ENCODE assay signal across 19 mouse cellular contexts in genomic region chr8:81635912-81636583, GRCm38 (mm10).
DNase-seq lines count a peak whose midpoint lies in the region; ATAC-seq and TF ChIP-seq lines count a peak whose summit lies in the region.
"Had no signal": no experiment of that assay in that cellular context is flagged by ENCODE, and none has a peak within 500 bp of the region (broad histone marks: within the 10 kb centered on the region; RNA-seq: fewer than 3 reads in every experiment).

No protein-coding gene starts in this region.

- TF ChIP-seq EP300 in heart, adult 2 months (IDR thresholded peaks at IDR 0.05; ENCODE audit: insufficient read depth, low read depth, low read length) = no peak
- TF ChIP-seq EP300 in liver, postnatal 0 days (IDR thresholded peaks at IDR 0.05; ENCODE audit: low read depth) = peak; percentile 25; the same call in 1 of the 2 replicates
- TF ChIP-seq EP300 in CH12.LX (IDR thresholded peaks at IDR 0.05; ENCODE audit: low read length) = peak; percentile 82

- in situ Hi-C loops in CH12.LX (cut with MboI; ENCODE audit: low pct_ligation_motif_present, low pct_unique_long_range_greater_than_20kb, low sequenced_read_pairs) = no loop called here

- TF ChIP-seq CTCF in heart, adult 2 months (IDR thresholded peaks at IDR 0.05) = no peak
- TF ChIP-seq CTCF in liver, postnatal 0 days (IDR thresholded peaks at IDR 0.05; ENCODE audit: low read depth) = no peak
- TF ChIP-seq CTCF in CH12.LX (conservative IDR thresholded peaks at IDR 0.05 in 1 of 2, IDR thresholded peaks at IDR 0.05 in 1 of 2; ENCODE audit: low read depth in 2 of 2, low read length in 2 of 2) = no peak

- no peak for TF ChIP-seq POLR2A in heart, adult 2 months (IDR thresholded peaks at IDR 0.05; ENCODE audit: insufficient read depth, low read depth, low read length)
- TF ChIP-seq POLR2A in CH12.LX (IDR thresholded peaks at IDR 0.05; ENCODE audit: low read depth, low read length) = no peak

- dilution Hi-C loops in CH12.LX (cut with MboI; ENCODE audit: extremely low pct_ligation_motif_present, extremely low pct_unique_long_range_greater_than_20kb, low sequenced_read_pairs) = no loop called here

- peak; percentile 70 for ATAC-seq in liver, postnatal 0 days
- no peak for ATAC-seq in liver, embryonic 12.5 days
- no peak for ATAC-seq in forebrain, embryonic 14.5 days
- ATAC-seq: forebrain, postnatal 0 days; hindbrain, embryonic 16.5 days; midbrain, embryonic 15.5 days had no signal

- H3K27ac ChIP-seq in heart, adult 2 months = no peak overlapping the region
- H3K27ac ChIP-seq in liver, postnatal 0 days (ENCODE audit: low read depth) = no peak overlapping the region
- H3K27ac ChIP-seq in liver, embryonic 12.5 days = no peak overlapping the region
- peak overlapping the region; percentile 49; the same call in 1 of the 2 replicates for H3K27ac ChIP-seq in CH12.LX (ENCODE audit: insufficient read depth, low read depth)
- H3K27ac ChIP-seq in forebrain, embryonic 14.5 days (ENCODE audit: low read depth, low read length) = no peak overlapping the region
- H3K27ac ChIP-seq: limb, embryonic 10.5 days; liver, embryonic 15.5 days; midbrain, embryonic 15.5 days; neural tube, embryonic 12.5 days; stomach, embryonic 15.5 days had no signal

- intact Hi-C loops in heart, adult 2 months (cut with DNase I) = no loop called here

- WGBS in heart, adult 2 months = 71% methylated on average over 2 of the region's 2 CpGs
- WGBS in liver, postnatal 0 days (ENCODE audit: insufficient replicate concordance) = 82% methylated on average over 2 of the region's 2 CpGs
- 80% methylated on average over 2 of the region's 2 CpGs for WGBS in liver, embryonic 12.5 days (ENCODE audit: insufficient replicate concordance)
- WGBS in forebrain, embryonic 14.5 days = 93% methylated on average over 2 of the region's 2 CpGs

- H3K79me2 ChIP-seq in heart, adult 2 months (replicated peaks; ENCODE audit: control insufficient read depth, insufficient read depth, low read length) = no peaks in the 10 kb centered on the region
- H3K79me2 ChIP-seq in CH12.LX (replicated peaks; ENCODE audit: control insufficient read depth, extremely low read depth, insufficient read depth, poor library complexity, severe bottlenecking) = no peaks in the 10 kb centered on the region

- peak; percentile 6 for DNase-seq in heart, postnatal 4 days
- no peak for DNase-seq in heart, adult 2 months
- DNase-seq in liver, postnatal 0 days = no peak
- DNase-seq in CH12.LX (ENCODE audit: extremely low read depth) = peak; percentile 80
- DNase-seq in natural killer cell, adult 2 months (ENCODE audit: low spot score in 2 of 2) = peak; percentile 35 to 42
- no peak for DNase-seq in forebrain, embryonic 14.5 days (ENCODE audit: low spot score)
- DNase-seq in cerebellum, postnatal 36 days = no peak
- DNase-seq: adrenal gland, postnatal 25 days; cerebellum, adult 9-11 months; forebrain, postnatal 0 days; heart, postnatal 14 days had no signal

- no peaks in the 10 kb centered on the region for H3K9me3 ChIP-seq in liver, postnatal 0 days (ENCODE audit: low read length)
- H3K9me3 ChIP-seq in liver, embryonic 12.5 days (replicated peaks) = no peaks in the 10 kb centered on the region
- H3K9me3 ChIP-seq in CH12.LX (replicated peaks; ENCODE audit: low read length) = peaks cover 4% of the 10 kb centered on the region
- H3K9me3 ChIP-seq in forebrain, embryonic 14.5 days (replicated peaks; ENCODE audit: control insufficient read depth, low read length) = no peaks in the 10 kb centered on the region
- H3K9me3 ChIP-seq: G1E; limb, embryonic 10.5 days; liver, embryonic 15.5 days; midbrain, embryonic 15.5 days; neural tube, embryonic 12.5 days; stomach, embryonic 15.5 days had no signal

- H3K4me2 ChIP-seq in liver, postnatal 0 days (ENCODE audit: low read depth, low read length) = no peak overlapping the region
- no peak overlapping the region for H3K4me2 ChIP-seq in liver, embryonic 12.5 days
- H3K4me2 ChIP-seq in CH12.LX (ENCODE audit: insufficient read depth, low read depth, poor library complexity, severe bottlenecking) = peak overlapping the region; percentile 5; the same call in 1 of the 2 replicates
- no peak overlapping the region for H3K4me2 ChIP-seq in forebrain, embryonic 14.5 days (ENCODE audit: low read length)
- H3K4me2 ChIP-seq: liver, embryonic 15.5 days; midbrain, embryonic 15.5 days; neural tube, embryonic 12.5 days; stomach, embryonic 15.5 days had no signal

- no peak for TF ChIP-seq RAD21 in CH12.LX (IDR thresholded peaks at IDR 0.05; ENCODE audit: low read depth, low read length)

- no peak overlapping the region for H3K9ac ChIP-seq in heart, adult 2 months (ENCODE audit: low read depth, low read length)
- H3K9ac ChIP-seq in liver, postnatal 0 days (replicated peaks) = no peak overlapping the region
- no peak overlapping the region for H3K9ac ChIP-seq in liver, embryonic 12.5 days
- H3K9ac ChIP-seq in CH12.LX (ENCODE audit: insufficient read depth, low read depth) = no peak overlapping the region
- no peak overlapping the region for H3K9ac ChIP-seq in forebrain, embryonic 14.5 days (ENCODE audit: low read length)
- H3K9ac ChIP-seq: forebrain, postnatal 0 days; liver, embryonic 15.5 days; midbrain, embryonic 15.5 days; neural tube, embryonic 12.5 days; stomach, embryonic 15.5 days had no signal

- no peaks in the 10 kb centered on the region for H3K4me1 ChIP-seq in heart, adult 2 months (ENCODE audit: control insufficient read depth, insufficient read depth, low read length)
- no peaks in the 10 kb centered on the region for H3K4me1 ChIP-seq in liver, postnatal 0 days (ENCODE audit: insufficient read depth)
- no peaks in the 10 kb centered on the region for H3K4me1 ChIP-seq in liver, embryonic 12.5 days
- H3K4me1 ChIP-seq in CH12.LX (ENCODE audit: control insufficient read depth in 1 of 2, insufficient read depth in 2 of 2) = peaks cover 10 to 40% of the 10 kb centered on the region in 2 experiments
- no peaks in the 10 kb centered on the region for H3K4me1 ChIP-seq in forebrain, embryonic 14.5 days (ENCODE audit: control insufficient read depth, insufficient read depth, low read length)
- H3K4me1 ChIP-seq: liver, embryonic 15.5 days; midbrain, embryonic 15.5 days; neural tube, embryonic 12.5 days; stomach, embryonic 15.5 days had no signal

- H3K36me3 ChIP-seq in heart, adult 2 months (ENCODE audit: control insufficient read depth, insufficient read depth, low read length) = no peaks in the 10 kb centered on the region
- no peaks in the 10 kb centered on the region for H3K36me3 ChIP-seq in liver, postnatal 0 days (replicated peaks; ENCODE audit: insufficient read depth, low read length)
- no peaks in the 10 kb centered on the region for H3K36me3 ChIP-seq in liver, embryonic 12.5 days
- H3K36me3 ChIP-seq in CH12.LX (replicated peaks in 1 of 2; ENCODE audit: control insufficient read depth in 1 of 2, insufficient read depth in 1 of 2, low read length in 1 of 2) = no peaks in the 10 kb centered on the region
- H3K36me3 ChIP-seq in forebrain, embryonic 14.5 days (ENCODE audit: control insufficient read depth, insufficient read depth, low read length) = no peaks in the 10 kb centered on the region
- H3K36me3 ChIP-seq: G1E; limb, embryonic 10.5 days; liver, embryonic 15.5 days; midbrain, embryonic 15.5 days; neural tube, embryonic 12.5 days; stomach, embryonic 15.5 days had no signal

- no peaks in the 10 kb centered on the region for H3K27me3 ChIP-seq in heart, adult 2 months (ENCODE audit: control insufficient read depth, insufficient read depth, low read length)
- H3K27me3 ChIP-seq in liver, postnatal 0 days (ENCODE audit: insufficient read depth, low read length) = no peaks in the 10 kb centered on the region
- no peaks in the 10 kb centered on the region for H3K27me3 ChIP-seq in liver, embryonic 12.5 days (replicated peaks)
- no peaks in the 10 kb centered on the region for H3K27me3 ChIP-seq in CH12.LX (replicated peaks)
- H3K27me3 ChIP-seq in forebrain, embryonic 14.5 days (replicated peaks; ENCODE audit: control insufficient read depth, insufficient read depth, low read length) = no peaks in the 10 kb centered on the region
- H3K27me3 ChIP-seq: liver, embryonic 15.5 days; midbrain, embryonic 15.5 days; neural tube, embryonic 12.5 days; stomach, embryonic 15.5 days had no signal

- no peak overlapping the region for H3K4me3 ChIP-seq in heart, adult 2 months
- no peak overlapping the region for H3K4me3 ChIP-seq in liver, postnatal 0 days (ENCODE audit: low read depth, low read length)
- H3K4me3 ChIP-seq in liver, embryonic 12.5 days = no peak overlapping the region
- H3K4me3 ChIP-seq in CH12.LX (replicated peaks in 1 of 3; ENCODE audit: low read depth in 2 of 3, low read length in 2 of 3, poor library complexity in 1 of 3) = no peak overlapping the region
- no peak overlapping the region for H3K4me3 ChIP-seq in forebrain, embryonic 14.5 days (ENCODE audit: low read depth, low read length)
- H3K4me3 ChIP-seq: limb, embryonic 10.5 days; liver, embryonic 15.5 days; midbrain, embryonic 15.5 days; neural tube, embryonic 12.5 days; stomach, embryonic 15.5 days had no signal

TF ChIP-seq in CH12.LX, 34 proteins besides CTCF, POLR2A, EP300 and RAD21 (continues in another document):
- TF ChIP-seq NRF1 (IDR thresholded peaks at IDR 0.05; ENCODE audit: low read depth, low read length) (no peak), HCFC1 (IDR thresholded peaks at IDR 0.05; ENCODE audit: low read depth, low read length) (no peak), ELF1 (IDR thresholded peaks at IDR 0.05; ENCODE audit: low read depth, low read length) (0 out of 2 replicates have a peak, but pooled peaks have one; percentile 25), SMC3 (IDR thresholded peaks at IDR 0.05; ENCODE audit: low read depth, low read length) (no peak), MXI1 (IDR thresholded peaks at IDR 0.05; ENCODE audit: low read depth, low read length) (peak; percentile 38; the same call in 1 of the 2 replicates), CHD1 (IDR thresholded peaks at IDR 0.05; ENCODE audit: low read depth, low read length) (no peak), MAFK (IDR thresholded peaks at IDR 0.05; ENCODE audit: insufficient replicate concordance, low read length) (no peak), TCF12 (IDR thresholded peaks at IDR 0.05; ENCODE audit: low read depth, low read length) (peak; percentile 70), ZC3H11A (IDR thresholded peaks at IDR 0.05; ENCODE audit: low read depth, low read length) (no peak), TBP (conservative IDR thresholded peaks at IDR 0.05; ENCODE audit: low read depth, low read length) (no peak), MYC (IDR thresholded peaks at IDR 0.05; ENCODE audit: low read depth, low read length) (peak; percentile 79; the same call in 1 of the 2 replicates), RCOR1 (conservative IDR thresholded peaks at IDR 0.05; ENCODE audit: low read depth, low read length) (no peak), MAZ (IDR thresholded peaks at IDR 0.05; ENCODE audit: low read depth, low read length) (no peak), UBTF (IDR thresholded peaks at IDR 0.05; ENCODE audit: low read depth, low read length) (no peak), GABPA (IDR thresholded peaks at IDR 0.05; ENCODE audit: insufficient replicate concordance, low read depth, low read length) (no peak), E2F4 (IDR thresholded peaks at IDR 0.05; ENCODE audit: insufficient replicate concordance, low read depth, low read length) (no peak), CHD2 (IDR thresholded peaks at IDR 0.05; ENCODE audit: low read length) (peak; percentile 62; the same call in 1 of the 2 replicates)

Comparison
In these comparisons a context has a peak if more than half of its experiments do, and no peak if none do; other contexts are left out.
1. DNase-seq: peak in heart, postnatal 4 days (single experiment), CH12.LX (single experiment) and natural killer cell, adult 2 months (2 of 2); none in heart, adult 2 months (0 of 2), liver, postnatal 0 days (single experiment), forebrain, embryonic 14.5 days (single experiment) and cerebellum, postnatal 36 days (0 of 2).